Mouse (Mus musculus) frontal cortex, postnatal 14 days (tissue): ENCODE results near the gene Csrp2.

ENCODE experiments used
- DNase-seq, 2 experiments: peaks; one replicate each; pipeline ENCODE4 v3.0.0; 2022; ENCODE audit warnings: low spot score in 2 of 2

The Csrp2 gene

DNA sequence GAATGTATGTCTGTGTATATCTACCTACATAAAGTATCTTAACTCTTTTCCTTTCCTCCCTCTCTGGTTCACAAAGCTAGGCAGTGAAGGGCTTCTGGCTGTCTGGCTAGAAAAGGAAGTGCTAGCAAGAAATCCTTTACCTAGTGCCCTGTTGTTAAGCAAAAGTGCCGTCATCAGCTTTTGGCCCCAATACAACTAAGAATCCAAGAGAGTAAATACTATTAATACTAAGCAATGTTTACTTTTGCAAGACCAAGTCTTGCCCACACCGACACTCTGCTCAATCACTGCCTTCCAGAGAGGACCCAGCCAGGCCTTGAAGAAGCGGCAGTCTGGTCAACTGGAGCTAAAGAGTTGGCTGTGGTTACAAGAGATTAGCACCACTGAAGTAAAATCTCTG lies 51.5 kb downstream of the Csrp2 start:
- no peak for DNase-seq

GRCm38 (mm10) chr10:110971483-110971882 lies 51.9 kb downstream of the Csrp2 start:
- DNase-seq = no peak

- DNase-seq = no peak
These were observed 52.4 kb downstream of the Csrp2 start for GRCm38 (mm10) chr10:110971998-110972397.

DNA sequence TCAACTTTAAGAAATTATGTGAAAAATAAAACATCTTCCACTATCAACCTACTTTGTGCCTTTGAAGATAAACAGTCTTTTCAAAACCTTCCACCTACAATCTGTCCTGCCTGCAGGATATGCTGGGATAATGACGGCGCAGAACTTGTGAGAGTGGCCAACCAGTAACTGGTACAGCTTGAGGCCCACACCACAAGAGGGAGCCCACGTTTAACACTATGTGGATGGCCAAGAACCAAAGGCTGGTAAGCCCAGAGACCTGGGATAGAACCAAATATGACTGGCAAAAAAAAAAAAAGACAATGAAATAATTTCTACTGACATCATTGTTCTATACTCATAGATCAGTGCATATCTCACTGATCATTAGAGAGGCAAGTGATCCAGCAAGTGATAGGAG lies 54.9 kb downstream of the Csrp2 start:
- peak in 1 of 2 experiments; percentile 37 for DNase-seq

DNA sequence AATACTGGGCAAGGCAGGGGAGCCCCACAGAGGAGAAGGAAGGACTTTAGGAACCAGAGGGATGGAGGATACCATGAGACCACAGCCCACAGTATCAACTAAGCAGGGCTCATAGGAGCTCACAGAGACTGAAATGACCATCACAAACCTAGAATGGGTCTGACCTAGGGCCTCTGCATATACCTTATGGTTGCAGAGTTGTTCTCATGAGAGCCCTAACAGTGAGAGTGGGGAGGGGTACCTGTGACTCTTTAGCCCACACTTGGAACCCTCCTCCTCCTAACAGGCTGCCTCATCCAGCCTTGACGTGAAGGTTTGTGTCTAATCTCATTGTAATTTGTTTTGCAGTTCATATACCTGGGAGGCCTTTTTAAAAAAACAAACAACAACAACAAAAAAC lies 55.3 kb downstream of the Csrp2 start:
- no peak for DNase-seq

DNA sequence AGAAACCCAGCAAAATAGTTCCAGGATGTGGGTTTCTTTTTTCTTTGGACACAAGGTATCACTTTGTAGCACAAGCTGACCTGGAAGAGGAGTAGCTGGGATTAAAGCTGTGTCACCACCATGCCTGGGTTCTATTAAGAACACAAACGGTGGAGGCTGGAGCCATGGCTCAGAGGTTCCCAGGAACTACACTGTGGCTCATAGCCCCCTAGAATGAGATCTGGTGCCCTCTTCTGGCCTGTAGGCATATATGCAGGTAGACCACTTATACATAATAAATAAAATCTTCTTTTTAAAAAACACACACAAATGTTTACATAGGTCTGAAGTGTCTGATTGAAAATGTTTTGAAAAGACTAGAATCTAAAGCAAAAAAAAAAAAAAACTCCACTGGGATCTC lies 56.5 kb downstream of the Csrp2 start:
- no peak for DNase-seq

DNA sequence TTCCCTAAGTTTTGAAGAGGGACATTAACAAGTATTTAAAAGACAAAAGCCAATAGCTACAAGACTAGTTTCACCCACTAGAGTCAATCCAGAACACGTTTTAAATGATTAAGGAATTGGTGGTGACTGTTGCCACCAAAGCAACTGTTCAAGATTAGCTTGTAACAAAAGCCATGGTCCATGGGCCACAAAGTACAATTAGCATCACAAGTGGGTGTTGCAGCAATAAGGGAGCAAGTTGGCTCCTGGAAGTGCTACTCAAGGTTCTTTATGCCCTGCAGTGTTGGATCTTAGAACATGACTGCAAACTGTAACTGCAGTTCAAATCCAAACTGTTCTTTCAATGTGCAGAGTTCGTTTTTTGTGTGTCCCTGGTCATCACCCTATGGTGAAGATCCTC lies 57.8 kb downstream of the Csrp2 start:
- DNase-seq = no peak

DNA sequence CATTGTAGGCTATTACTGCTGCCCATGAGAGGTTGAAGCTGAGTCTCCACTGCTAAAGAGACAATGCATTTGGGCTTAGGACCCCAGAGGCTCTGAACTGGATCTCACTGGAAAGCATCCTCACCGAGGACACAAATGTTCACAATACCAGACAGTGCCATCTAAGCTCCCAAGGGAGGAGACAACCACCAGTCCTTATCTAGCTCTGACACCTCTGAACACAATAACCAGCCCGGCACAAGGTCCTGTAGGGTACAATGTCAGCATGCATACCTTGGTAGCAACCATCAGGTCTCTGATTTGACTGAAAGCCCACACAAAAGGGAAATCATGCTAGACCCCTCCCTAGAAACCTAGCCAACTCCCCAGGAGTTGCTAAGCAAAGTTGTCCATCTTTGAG lies 59.8 kb downstream of the Csrp2 start:
- no peak for DNase-seq

GRCm38 (mm10) chr10:110980441-110980840 lies 60.9 kb downstream of the Csrp2 start:
- no peak for DNase-seq

- DNase-seq = no peak
These were observed 63.2 kb downstream of the Csrp2 start for GRCm38 (mm10) chr10:110982771-110983170.

DNA sequence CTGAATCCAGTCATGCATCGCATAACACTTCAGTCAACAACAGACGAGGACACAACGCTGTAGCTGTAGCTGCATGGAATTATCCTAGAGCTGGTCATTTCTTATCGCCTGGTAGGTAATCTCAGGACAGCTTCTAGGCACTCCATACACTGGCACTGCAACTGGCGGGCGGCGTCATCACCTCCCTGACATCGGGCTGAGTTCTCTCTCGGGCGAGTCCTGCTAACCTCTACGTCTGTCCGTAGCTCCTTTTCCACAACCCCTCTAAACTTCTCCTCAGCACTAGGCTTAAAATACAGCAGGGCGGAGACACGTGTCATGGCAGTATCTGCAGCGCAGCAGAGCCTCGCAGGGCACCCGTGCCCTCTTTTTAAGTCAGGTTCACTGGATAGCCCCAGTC lies 67.1 kb downstream of the Csrp2 start:
- DNase-seq = no peak
